Mouse (Mus musculus) forebrain, embryonic 12.5 days (tissue): ENCODE results near the gene Adra2b. TPM values are rescaled to one million over a fixed set of nuclear protein-coding genes. Genes with fewer than 3 reads are reported as not detected.

Experiments used
- ATAC-seq: fragments of 200-750 bp; cut with Nextera tagmentation; 2 replicates; pipeline ENCODE4 v1.8.0; 2017; ENCODE audit warnings: moderate TSS enrichment; ENCODE audit not compliant: low FRiP score
- H3K27ac ChIP-seq: fragments of 300-500 bp; sonication (generic); 2 replicates; pipeline ENCODE4 v1.5.1; 2016; ENCODE audit warnings: mild to moderate bottlenecking
- H3K27me3 ChIP-seq: fragments of 300-500 bp; sonication (generic); 2 replicates; pipeline ENCODE4 v1.6.1; 2016; ENCODE audit warnings: mild to moderate bottlenecking
- H3K36me3 ChIP-seq: fragments of 300-500 bp; sonication (generic); replicated peaks from 2 replicates; pipeline ENCODE4 v1.6.1; 2016; ENCODE audit warnings: mild to moderate bottlenecking
- H3K4me1 ChIP-seq: fragments of 300-500 bp; sonication (generic); 2 replicates; pipeline ENCODE4 v1.6.1; 2016
- H3K4me2 ChIP-seq: fragments of 300-500 bp; sonication (generic); 2 replicates; pipeline ENCODE4 v1.6.1; 2016; ENCODE audit warnings: mild to moderate bottlenecking, moderate library complexity
- H3K4me3 ChIP-seq: fragments of 300-500 bp; sonication (generic); replicated peaks from 2 replicates; pipeline ENCODE4 v1.5.1; 2016; ENCODE audit warnings: mild to moderate bottlenecking
- H3K9ac ChIP-seq: fragments of 300-500 bp; sonication (generic); 2 replicates; pipeline ENCODE4 v1.6.1; 2016; ENCODE audit warnings: mild to moderate bottlenecking
- H3K9me3 ChIP-seq: fragments of 300-500 bp; sonication (generic); 2 replicates; pipeline ENCODE4 v1.6.1; 2016
- WGBS: fragments of 180-500 bp; shearing (Covaris S2); methylation state at CpG from one replicate; pipeline ENCODE4 v1.1.7; 2016; 5-methylcytosine and 5-hydroxymethylcytosine counted together
- polyA plus RNA-seq: library from polyadenylated mRNA; unstranded; fragments of >200 nt; fragmentation: Nextera tagmentation; extraction: Ambion mirVana; gene quantifications from 2 replicates; pipeline ENCODE4 v1.2.1, GENCODE M21; 2016

The Adra2b gene
- polyA plus RNA-seq, 1 experiment from 2014 or later, result 1.9 TPM

DNA sequence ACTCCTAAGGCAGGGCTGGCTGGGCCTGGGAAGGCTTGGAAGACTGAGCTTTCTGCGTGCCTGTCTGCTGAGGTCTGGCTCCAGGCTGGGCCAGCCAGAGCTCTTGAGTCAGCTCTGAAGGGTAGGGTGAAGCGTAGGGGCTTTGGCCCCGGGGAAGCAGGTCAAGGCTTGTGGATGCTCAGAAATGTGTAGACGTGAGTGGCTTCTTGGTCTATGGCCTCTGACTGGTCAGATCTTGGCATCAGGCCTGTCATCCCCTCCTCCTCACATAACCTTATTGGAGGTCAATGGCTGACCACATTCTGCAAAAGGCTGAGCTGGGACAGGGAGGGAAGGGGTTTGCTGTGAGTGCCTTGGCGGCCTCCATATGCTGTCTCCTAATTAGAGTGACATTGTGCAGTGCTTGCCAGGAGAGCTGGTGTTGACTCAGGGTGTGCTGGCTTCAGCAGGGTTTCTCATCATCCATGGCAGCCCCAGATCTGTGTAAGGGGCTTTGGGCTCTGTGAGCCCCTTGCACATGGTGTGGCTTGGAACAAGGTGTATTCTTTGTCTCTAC is 31.7 kb downstream of the Adra2b start:
- Histone ChIP-seq H3K9ac (no peak overlapping the region), H3K27ac (no peak overlapping the region), H3K27me3 (no peaks in the 10 kb centered on the region), H3K4me1 (no peaks in the 10 kb centered on the region), H3K4me2 (no peak overlapping the region), H3K36me3 (no peaks in the 10 kb centered on the region), H3K4me3 (no peak overlapping the region), H3K9me3 (no peaks in the 10 kb centered on the region)
- 85% methylated on average over 5 of the region's 5 CpGs for WGBS
- no peak for ATAC-seq

DNA sequence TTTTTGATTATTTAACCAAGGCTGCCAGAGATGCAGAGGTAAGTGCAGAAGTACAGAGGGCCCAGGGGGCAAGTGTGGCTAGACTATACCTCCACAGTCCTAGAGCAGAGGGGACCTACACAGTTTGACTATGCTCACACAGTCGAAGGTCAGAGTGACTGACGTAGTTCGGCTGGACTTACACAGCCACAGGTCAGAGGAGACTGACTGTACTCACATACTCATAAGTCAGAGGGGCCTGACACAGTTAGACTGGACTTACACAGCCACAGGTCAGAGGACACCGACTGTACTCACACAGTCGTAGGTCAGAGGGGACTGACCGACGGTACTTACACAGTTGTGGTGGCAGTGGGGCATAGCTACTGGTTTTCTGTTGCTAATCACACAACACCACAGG is 35.7 kb downstream of the Adra2b start:
- Histone ChIP-seq H3K9me3 (no peaks in the 10 kb centered on the region), H3K36me3 (no peaks in the 10 kb centered on the region), H3K4me1 (no peaks in the 10 kb centered on the region)

DNA sequence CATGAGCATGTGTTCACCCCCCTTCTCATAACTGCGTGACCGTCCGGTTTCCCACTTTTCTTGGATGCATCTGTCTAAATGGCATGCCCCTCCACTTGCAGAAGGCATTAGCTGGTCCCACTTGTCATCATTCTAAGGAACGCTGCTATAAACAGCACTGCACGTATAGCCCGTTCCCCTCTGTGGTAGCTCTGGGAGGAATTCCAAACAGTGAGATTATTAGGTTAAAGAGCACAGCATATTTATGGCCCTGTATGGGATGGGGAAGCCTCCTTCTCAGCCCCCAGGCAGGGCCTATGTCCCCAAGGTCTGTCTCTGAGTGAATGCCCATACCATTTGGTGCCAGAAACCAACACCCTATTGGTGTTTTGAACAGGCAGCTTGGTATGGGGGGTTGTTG is 48.1 kb downstream of the Adra2b start:
- no peak overlapping the region for H3K27ac ChIP-seq
- H3K4me1 ChIP-seq, result no peaks in the 10 kb centered on the region
- no peak overlapping the region for H3K4me3 ChIP-seq
- no peak overlapping the region for H3K4me2 ChIP-seq
- no peaks in the 10 kb centered on the region for H3K36me3 ChIP-seq
- no peak for ATAC-seq
- no peaks in the 10 kb centered on the region for H3K9me3 ChIP-seq
- WGBS, result 89% methylated on average over 6 of the region's 6 CpGs
- H3K27me3 ChIP-seq, result peaks cover 3% of the 10 kb centered on the region; the same call in 1 of the 2 replicates
- no peak overlapping the region for H3K9ac ChIP-seq

More for the DNA sequence above, 35.7 kb downstream of the Adra2b start:
- no peak overlapping the region for H3K9ac ChIP-seq
- no peak for ATAC-seq
- H3K27ac ChIP-seq, result no peak overlapping the region
- WGBS, result 90% methylated on average over 7 of the region's 7 CpGs
- H3K27me3 ChIP-seq, result no peaks in the 10 kb centered on the region
- H3K4me2 ChIP-seq, result no peak overlapping the region
- H3K4me3 ChIP-seq, result no peak overlapping the region

DNA sequence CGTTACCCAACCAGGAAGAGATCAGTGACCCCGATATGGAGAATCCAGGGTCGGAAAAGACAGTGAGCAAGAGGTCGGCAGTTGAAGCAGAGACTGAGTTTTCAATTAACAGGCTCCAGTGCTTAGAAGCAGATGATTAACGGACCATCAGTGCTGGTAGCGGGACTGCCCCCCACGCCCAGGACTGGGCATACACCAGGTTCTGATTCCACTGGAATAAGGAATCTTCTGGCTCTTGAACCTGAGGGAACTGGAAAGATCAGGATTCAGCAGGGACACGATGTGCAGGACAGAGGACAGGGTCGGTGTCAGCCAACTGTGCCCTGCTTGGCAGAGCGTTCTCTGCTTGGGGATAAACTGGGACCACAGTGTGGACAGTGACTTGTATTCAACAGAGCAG is 52.8 kb downstream of the Adra2b start:
- Histone ChIP-seq H3K36me3 (no peaks in the 10 kb centered on the region), H3K4me1 (no peaks in the 10 kb centered on the region), H3K9ac (no peak overlapping the region), H3K27ac (no peak overlapping the region), H3K27me3 (no peaks in the 10 kb centered on the region), H3K9me3 (no peaks in the 10 kb centered on the region), H3K4me3 (no peak overlapping the region), H3K4me2 (no peak overlapping the region)
- 80% methylated on average over 10 of the region's 10 CpGs for WGBS
- ATAC-seq, result no peak

DNA sequence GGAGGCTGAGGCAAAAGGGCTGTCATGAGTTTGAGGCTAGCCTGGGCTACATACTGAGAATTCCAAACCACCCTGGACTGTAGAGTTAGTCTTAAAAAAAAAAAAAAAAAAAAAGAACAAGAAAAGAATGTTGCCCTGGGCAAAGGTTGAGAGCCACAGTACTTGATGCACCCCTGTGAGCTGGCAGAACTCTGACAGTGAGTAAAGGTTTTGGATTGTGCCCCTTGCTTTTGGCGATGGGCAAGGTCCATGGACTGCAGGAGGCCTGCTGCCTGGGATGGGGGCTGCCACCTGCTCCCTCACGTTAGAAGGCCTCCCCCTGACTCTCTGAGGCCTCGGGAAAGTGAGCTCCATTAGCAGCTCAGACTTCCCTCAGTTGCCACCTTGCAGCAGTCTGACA is 53.7 kb downstream of the Adra2b start:
- H3K4me1 ChIP-seq, result no peaks in the 10 kb centered on the region
- ATAC-seq, result no peak
- H3K4me3 ChIP-seq, result no peak overlapping the region
- no peaks in the 10 kb centered on the region for H3K27me3 ChIP-seq
- H3K9me3 ChIP-seq, result no peaks in the 10 kb centered on the region
- no peak overlapping the region for H3K4me2 ChIP-seq
- no peak overlapping the region for H3K9ac ChIP-seq
- 57% methylated on average over 3 of the region's 3 CpGs for WGBS
- no peaks in the 10 kb centered on the region for H3K36me3 ChIP-seq
- no peak overlapping the region for H3K27ac ChIP-seq

Other genes starting within 250 kb of the Adra2b start
- gene Ncaph, start 229.3 kb upstream of the Adra2b start, polyA plus RNA-seq, result 105 and 111 TPM in 2 replicates
- gene Itpripl1, start 219.8 kb upstream of the Adra2b start, polyA plus RNA-seq, result 19.2 and 19.4 TPM in 2 replicates
- gene 1810024B03Rik, start 154.9 kb upstream of the Adra2b start, polyA plus RNA-seq, result 3.0 and 3.1 TPM in 2 replicates
- gene Snrnp200, start 154.8 kb upstream of the Adra2b start, polyA plus RNA-seq, result 95.9 and 100 TPM in 2 replicates
- 51.3 and 55.0 TPM in 2 replicates for gene Ciao1, start 115.4 kb upstream of the Adra2b start, polyA plus RNA-seq
- gene Tmem127, start 115.3 kb upstream of the Adra2b start, polyA plus RNA-seq, result 29.6 and 33.0 TPM in 2 replicates
- gene Stard7, start 93.0 kb upstream of the Adra2b start, polyA plus RNA-seq, result 103 TPM in 2 replicates
- 3.9 and 4.8 TPM in 2 replicates for gene Dusp2, start 27.0 kb upstream of the Adra2b start, polyA plus RNA-seq
- not detected in 2 replicates for gene Astl, start 24.6 kb upstream of the Adra2b start, polyA plus RNA-seq
- 0.14 and 0.22 TPM in 2 replicates for gene Gpat2, start 62.0 kb downstream of the Adra2b start, polyA plus RNA-seq
- 24.9 and 25.4 TPM in 2 replicates for gene Fahd2a, start 81.4 kb downstream of the Adra2b start, polyA plus RNA-seq
- 3.8 and 4.6 TPM in 2 replicates for gene Kcnip3, start 158.9 kb downstream of the Adra2b start, polyA plus RNA-seq
- 0.26 and 0.41 TPM in 2 replicates for gene Prom2, start 178.3 kb downstream of the Adra2b start, polyA plus RNA-seq
- 8.0 and 8.4 TPM in 2 replicates for gene Zfp661, start 223.9 kb downstream of the Adra2b start, polyA plus RNA-seq
- gene Mrps5, start 224.0 kb downstream of the Adra2b start, polyA plus RNA-seq, result 175 and 179 TPM in 2 replicates